Mouse (Mus musculus): ENCODE results near the gene Ttll7.

GRCm38 (mm10) chr3:146918323-146918722 is 66.2 kb downstream of the Ttll7 start:
- TF ChIP-seq POLR2A (IDR thresholded peaks at IDR 0.05; ENCODE audit: low read depth, low read length): no peak
- TF ChIP-seq CTCF (IDR thresholded peaks at IDR 0.05; ENCODE audit: extremely low read depth, insufficient read length, insufficient replicate concordance, low read depth, low read length): no peak

Data from small intestine, adult 2 months (tissue).